Mouse (Mus musculus): ENCODE data around the gene Gm3880. TPM values are rescaled to one million over a fixed set of nuclear protein-coding genes. Genes with fewer than 3 reads are reported as not detected.

The Gm3880 gene
- polyA plus RNA-seq, 1 experiment from 2014 or later: not detected

Other genes starting within 250 kb of the Gm3880 start
- gene Hdac8, start 181.6 kb downstream of the Gm3880 start, polyA plus RNA-seq (2015; fragmentation: Nextera tagmentation; extraction: Ambion mirVana): 10.0 and 10.7 TPM in 2 replicates
- 6.8 and 6.9 TPM in 2 replicates for gene Phka1, start 42.7 kb downstream of the Gm3880 start, polyA plus RNA-seq (2015; fragmentation: Nextera tagmentation; extraction: Ambion mirVana)
- gene Gm9112, start 20.7 kb upstream of the Gm3880 start, polyA plus RNA-seq (2015; fragmentation: Nextera tagmentation; extraction: Ambion mirVana): not detected in 2 replicates
- gene Dmrtc1b, start 20.9 kb upstream of the Gm3880 start, polyA plus RNA-seq (2015; fragmentation: Nextera tagmentation; extraction: Ambion mirVana): not detected in 2 replicates
- not detected in 2 replicates for gene Dmrtc1c1, start 116.0 kb upstream of the Gm3880 start, polyA plus RNA-seq (2015; fragmentation: Nextera tagmentation; extraction: Ambion mirVana)
- not detected in 2 replicates for gene Dmrtc1c2, start 167.6 kb upstream of the Gm3880 start, polyA plus RNA-seq (2015; fragmentation: Nextera tagmentation; extraction: Ambion mirVana)
- not detected in 2 replicates for gene 1700031F05Rik, start 181.0 kb upstream of the Gm3880 start, polyA plus RNA-seq (2015; fragmentation: Nextera tagmentation; extraction: Ambion mirVana)
- gene Dmrtc1a, start 221.7 kb upstream of the Gm3880 start, polyA plus RNA-seq (2015; fragmentation: Nextera tagmentation; extraction: Ambion mirVana): 1.7 and 1.8 TPM in 2 replicates
- gene 1700011M02Rik, start 221.9 kb upstream of the Gm3880 start, polyA plus RNA-seq (2015; fragmentation: Nextera tagmentation; extraction: Ambion mirVana): not detected in 2 replicates
- gene 1700018G05Rik, start 241.4 kb upstream of the Gm3880 start, polyA plus RNA-seq (2015; fragmentation: Nextera tagmentation; extraction: Ambion mirVana): not detected in 2 replicates